Mouse (Mus musculus): ENCODE results near the gene Aspa. TPM values are rescaled to one million over a fixed set of nuclear protein-coding genes. Genes with fewer than 3 reads are reported as not detected.

Aspa gene
- polyA plus RNA-seq, 1 experiment from 2014 or later: 0.96 TPM

GRCm38 (mm10) chr11:73258664-73259063, 70.7 kb downstream of the Aspa start:
- DNase-seq (ENCODE audit: low spot score): no peak

GRCm38 (mm10) chr11:73257362-73257945, 71.9 kb downstream of the Aspa start:
- DNase-seq (ENCODE audit: low spot score): no peak

Other genes with a start within 250 kb of the Aspa start
- 8.0 and 10.5 TPM in 2 replicates for gene Itgae, start 239.0 kb downstream of the Aspa start, polyA plus RNA-seq (2015; fragmentation: Nextera tagmentation; extraction: Ambion mirVana)
- 19.7 and 22.0 TPM in 2 replicates for gene Haspin, start 191.3 kb downstream of the Aspa start, polyA plus RNA-seq (2015; fragmentation: Nextera tagmentation; extraction: Ambion mirVana)
- gene P2rx5, start 169.2 kb downstream of the Aspa start, polyA plus RNA-seq (2015; fragmentation: Nextera tagmentation; extraction: Ambion mirVana): 0.33 and 0.51 TPM in 2 replicates
- 156 and 166 TPM in 2 replicates for gene Emc6, start 152.6 kb downstream of the Aspa start, polyA plus RNA-seq (2015; fragmentation: Nextera tagmentation; extraction: Ambion mirVana)
- gene Tax1bp3, start 152.5 kb downstream of the Aspa start, polyA plus RNA-seq (2015; fragmentation: Nextera tagmentation; extraction: Ambion mirVana): 116 and 119 TPM in 2 replicates
- gene Ctns, start 130.6 kb downstream of the Aspa start, polyA plus RNA-seq (2015; fragmentation: Nextera tagmentation; extraction: Ambion mirVana): 13.2 and 13.9 TPM in 2 replicates
- 2.2 and 2.8 TPM in 2 replicates for gene Shpk, start 130.1 kb downstream of the Aspa start, polyA plus RNA-seq (2015; fragmentation: Nextera tagmentation; extraction: Ambion mirVana)
- not detected in 2 replicates for gene Trpv1, start 95.3 kb downstream of the Aspa start, polyA plus RNA-seq (2015; fragmentation: Nextera tagmentation; extraction: Ambion mirVana)
- 0.04 TPM in 2 replicates for gene Trpv3, start 62.2 kb downstream of the Aspa start, polyA plus RNA-seq (2015; fragmentation: Nextera tagmentation; extraction: Ambion mirVana)
- gene Gm49340, start 145 bp upstream of the Aspa start, polyA plus RNA-seq (2015; fragmentation: Nextera tagmentation; extraction: Ambion mirVana): not detected in 2 replicates
- not detected in 2 replicates for gene Spata22, start 145 bp upstream of the Aspa start, polyA plus RNA-seq (2015; fragmentation: Nextera tagmentation; extraction: Ambion mirVana)
- not detected in 2 replicates for gene Olfr20, start 21.2 kb upstream of the Aspa start, polyA plus RNA-seq (2015; fragmentation: Nextera tagmentation; extraction: Ambion mirVana)
- gene Olfr376, start 41.6 kb upstream of the Aspa start, polyA plus RNA-seq (2015; fragmentation: Nextera tagmentation; extraction: Ambion mirVana): not detected in 2 replicates
- gene Olfr1, start 70.0 kb upstream of the Aspa start, polyA plus RNA-seq (2015; fragmentation: Nextera tagmentation; extraction: Ambion mirVana): not detected in 2 replicates
- gene Olfr378, start 98.9 kb upstream of the Aspa start, polyA plus RNA-seq (2015; fragmentation: Nextera tagmentation; extraction: Ambion mirVana): not detected in 2 replicates
- gene Olfr380, start 127.9 kb upstream of the Aspa start, polyA plus RNA-seq (2015; fragmentation: Nextera tagmentation; extraction: Ambion mirVana): not detected in 2 replicates
- gene Olfr381, start 162.0 kb upstream of the Aspa start, polyA plus RNA-seq (2015; fragmentation: Nextera tagmentation; extraction: Ambion mirVana): not detected in 2 replicates
- gene Olfr382, start 187.6 kb upstream of the Aspa start, polyA plus RNA-seq (2015; fragmentation: Nextera tagmentation; extraction: Ambion mirVana): not detected in 2 replicates

Data from thymus, postnatal 0 days (tissue).